Mouse (Mus musculus): ENCODE measurements around the gene Sfmbt1.
A peak's percentile ranks its signal among the peaks of the same experiment; 100 is the strongest.

Sfmbt1 gene

DNA sequence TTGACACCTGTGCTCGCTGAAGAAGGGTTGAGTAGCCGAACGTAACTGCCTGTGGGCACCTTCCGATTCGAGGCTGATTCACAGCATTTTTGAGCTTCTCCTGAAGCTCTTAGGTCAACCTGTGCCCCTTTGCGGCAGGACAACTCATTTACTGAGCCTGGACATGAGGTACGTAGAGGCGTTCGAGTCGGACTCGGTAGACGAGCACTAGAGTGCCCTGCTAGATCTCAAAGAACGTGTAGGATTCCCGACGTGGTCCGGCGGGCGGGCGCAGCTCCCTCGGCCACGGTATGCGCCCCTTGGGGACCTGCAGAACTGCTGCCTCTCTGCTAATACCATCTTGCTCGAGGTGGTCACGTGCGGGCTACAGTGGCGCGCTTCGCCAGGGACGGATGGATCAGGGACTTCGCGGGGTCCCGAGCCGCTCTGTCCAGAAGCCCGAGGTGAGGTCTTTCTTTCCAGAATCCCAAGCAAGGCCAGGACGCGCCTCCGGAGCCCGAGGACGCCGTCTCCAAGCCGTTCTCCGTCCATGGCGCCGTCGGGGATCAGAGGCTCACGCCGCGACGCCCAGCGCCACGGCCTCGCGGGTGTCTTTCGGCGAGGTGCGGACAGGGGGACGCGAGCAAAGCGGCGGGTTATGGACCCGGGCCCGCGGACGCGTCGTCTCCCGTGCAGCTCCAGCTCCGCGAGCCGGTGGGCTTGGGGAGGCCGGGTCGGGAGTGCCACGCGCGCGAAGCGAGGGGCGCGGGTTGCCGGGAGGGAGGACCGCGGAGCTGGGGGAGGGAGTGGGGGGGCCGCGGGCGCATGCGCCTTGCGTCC lies at the start of gene Sfmbt1:
Gene Sfmbt1 (plus strand): TSS at position 51 of the 819 bp plus-strand sequence.
- peak; percentile 33 for DNase-seq (ENCODE audit: low spot score)

DNA sequence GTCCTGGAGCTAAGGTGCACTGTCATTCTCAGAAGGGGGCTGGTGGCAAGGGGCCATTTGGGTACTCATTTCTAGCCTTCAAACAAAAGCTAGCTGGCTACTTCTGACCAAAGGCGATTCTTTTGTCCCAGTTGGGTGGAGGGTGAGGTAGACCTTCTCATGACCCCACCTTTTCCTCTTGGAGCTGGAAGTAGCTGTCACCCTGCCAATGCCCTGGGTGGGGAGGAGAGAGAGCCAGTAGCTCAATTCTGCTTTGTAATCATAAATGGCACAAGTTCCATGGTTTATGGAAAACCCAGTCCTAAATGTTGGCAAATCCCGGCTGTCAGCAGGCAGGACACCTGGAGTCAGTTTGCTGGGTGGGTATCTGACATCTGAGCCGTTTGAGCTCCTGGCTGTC lies 48.6 kb upstream of the Sfmbt1 start:
- DNase-seq (ENCODE audit: low spot score): peak; percentile 25

DNA sequence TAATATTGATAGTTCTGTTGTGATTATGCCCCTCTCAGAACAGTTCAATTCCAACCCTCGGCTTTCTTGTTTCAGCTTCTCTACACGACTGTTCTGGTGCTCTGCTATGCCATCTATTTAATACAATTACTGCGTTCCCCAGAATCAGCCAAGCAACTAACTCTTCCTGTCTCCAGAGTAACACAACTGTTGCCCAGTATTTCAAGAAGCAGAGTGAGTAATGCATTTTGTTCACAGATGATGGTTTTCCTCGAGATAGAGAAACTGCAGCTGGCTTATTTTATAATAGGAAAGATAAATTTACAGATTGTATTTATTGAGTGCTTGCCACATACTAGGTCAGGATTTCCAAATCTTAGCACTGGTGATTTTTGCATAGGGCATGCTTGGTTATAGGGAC lies 48.0 kb upstream of the Sfmbt1 start:
- DNase-seq (ENCODE audit: low spot score): no peak

DNA sequence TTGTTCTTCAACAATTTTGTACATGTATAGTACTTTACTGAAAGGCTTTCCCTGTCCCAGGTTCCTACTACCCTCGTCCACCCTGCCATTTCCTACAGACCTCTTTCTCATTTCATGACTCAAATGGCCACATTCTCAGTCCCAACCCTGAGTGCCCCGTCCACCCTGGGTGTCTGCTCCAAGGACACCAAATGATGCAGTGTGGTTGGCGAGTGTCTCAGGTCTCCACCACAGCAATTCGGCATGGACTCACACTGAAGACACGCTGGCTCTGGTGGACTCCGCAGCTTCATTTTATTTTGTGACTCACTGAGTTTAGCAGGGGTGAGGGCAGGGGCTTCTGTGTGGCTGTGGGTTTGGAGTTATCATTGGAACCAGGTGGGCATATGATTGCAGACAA lies 44.5 kb upstream of the Sfmbt1 start:
- no peak for DNase-seq (ENCODE audit: low spot score)

DNA sequence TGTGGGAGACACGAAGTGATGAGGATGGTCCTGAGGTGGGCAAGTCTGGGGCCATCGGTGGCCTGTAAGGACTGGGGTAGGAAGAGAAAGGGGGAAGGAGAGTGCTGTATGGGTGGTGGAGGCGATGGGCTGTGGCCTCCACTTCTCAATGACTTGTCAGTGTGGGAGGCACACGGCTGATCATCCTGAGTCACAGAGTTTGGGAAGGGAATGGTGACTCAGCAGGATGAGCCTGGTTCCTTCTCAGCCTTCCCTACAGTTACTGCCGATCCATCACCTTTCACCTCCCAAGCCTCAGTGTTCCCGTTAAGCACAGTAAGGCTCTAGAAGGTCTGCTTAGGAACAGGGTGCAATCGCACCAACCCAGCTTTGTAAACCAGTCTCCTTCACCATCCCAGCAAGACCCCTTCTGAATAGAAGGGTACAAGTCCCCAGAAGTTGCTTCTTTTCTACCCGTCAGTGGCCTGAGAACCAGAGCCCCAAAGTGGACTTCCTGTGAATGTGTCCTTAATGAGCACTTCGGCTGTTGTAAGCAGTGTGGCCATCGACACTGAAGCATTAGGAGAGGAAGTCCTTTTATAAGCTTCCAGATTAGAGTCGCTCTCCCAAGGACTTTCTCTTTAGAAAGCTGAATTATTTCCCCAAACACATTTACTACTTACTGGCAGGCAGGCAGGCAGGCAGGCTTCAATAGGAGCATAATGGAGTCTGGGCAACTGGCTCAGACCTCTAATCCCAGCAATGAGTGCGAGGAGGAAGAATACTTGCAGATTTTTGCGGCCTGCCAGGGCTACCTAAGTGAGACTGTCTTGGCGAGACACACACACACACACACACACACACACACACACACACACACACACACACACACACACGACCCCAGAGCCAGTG lies 43.3 kb upstream of the Sfmbt1 start:
- DNase-seq (ENCODE audit: low spot score): no peak

DNA sequence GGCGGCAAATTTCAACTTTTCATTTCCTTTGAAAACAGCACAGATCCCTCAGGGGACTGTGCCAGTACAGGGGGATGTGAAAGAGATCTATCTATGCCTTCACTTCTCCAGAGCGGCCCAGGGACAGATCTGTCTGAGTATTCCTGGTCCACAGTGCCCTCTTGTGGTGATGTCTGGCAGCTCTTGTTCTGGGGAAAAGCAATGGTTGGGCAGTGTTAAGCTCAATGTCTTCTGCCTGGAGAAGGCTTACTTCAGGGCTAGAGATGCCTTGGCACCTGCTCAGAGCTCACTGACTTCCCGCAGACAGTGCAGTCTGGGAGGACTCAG lies 42.7 kb upstream of the Sfmbt1 start:
- peak; percentile 93 for DNase-seq (ENCODE audit: low spot score)

DNA sequence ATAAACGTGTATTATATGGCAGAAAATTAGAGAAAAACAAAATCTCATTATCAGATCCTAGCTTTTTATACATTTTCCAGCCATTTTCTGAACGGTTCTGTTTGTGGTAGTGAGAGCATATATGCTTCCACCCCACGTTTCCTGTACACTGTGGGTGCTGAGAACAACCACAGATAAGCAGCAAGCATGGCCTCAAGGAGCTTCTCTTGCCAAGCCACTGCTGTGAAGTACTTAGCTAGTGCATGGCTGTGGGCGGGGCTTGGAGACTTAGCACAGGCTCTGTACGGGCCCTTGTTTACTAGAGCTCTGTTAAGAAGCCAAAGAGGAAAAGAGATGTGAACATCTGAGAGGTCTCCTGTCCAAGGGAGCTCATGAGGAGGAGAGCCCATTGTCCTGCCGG lies 39.7 kb upstream of the Sfmbt1 start:
- DNase-seq (ENCODE audit: low spot score): no peak

DNA sequence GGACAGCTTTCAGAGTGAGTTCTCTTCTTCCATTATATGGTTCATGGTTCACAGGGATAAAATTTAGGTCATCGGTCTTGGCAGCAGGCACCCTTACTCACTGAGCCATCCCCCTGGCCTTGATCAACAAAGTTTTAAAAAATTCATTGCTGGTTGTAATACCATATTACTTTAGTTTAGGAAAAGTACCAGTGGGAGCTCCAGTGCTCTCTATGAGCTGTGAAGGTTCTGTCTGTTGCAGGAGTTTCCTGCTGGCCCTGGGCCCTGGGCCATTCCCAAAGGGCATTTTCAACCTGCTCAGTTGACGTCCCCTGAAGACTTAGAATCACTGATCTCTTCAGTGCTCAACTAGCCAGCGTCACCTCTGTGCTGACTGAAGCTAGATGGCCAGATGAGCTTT lies 32.5 kb upstream of the Sfmbt1 start:
- no peak for DNase-seq (ENCODE audit: low spot score)

DNA sequence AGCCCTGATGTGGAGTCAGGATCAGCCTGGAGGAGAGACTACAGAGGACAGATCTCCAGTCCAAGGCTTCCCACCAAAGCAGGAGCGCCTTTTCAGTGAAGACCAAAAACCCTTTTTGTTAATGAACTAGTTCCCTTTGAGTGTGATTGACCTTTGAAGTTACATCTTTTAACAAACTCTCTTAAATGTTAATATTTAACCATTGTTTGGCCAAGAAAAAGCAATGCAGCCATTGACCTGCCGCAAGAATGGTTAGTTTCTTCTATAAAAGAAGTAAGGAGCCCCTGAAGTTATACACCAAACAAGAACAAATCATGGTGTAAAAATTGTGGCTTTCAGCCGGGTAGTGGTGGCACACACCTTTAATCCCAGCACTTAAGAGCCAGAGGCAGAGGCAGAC lies 24.0 kb upstream of the Sfmbt1 start:
- DNase-seq (ENCODE audit: low spot score): no peak

DNA sequence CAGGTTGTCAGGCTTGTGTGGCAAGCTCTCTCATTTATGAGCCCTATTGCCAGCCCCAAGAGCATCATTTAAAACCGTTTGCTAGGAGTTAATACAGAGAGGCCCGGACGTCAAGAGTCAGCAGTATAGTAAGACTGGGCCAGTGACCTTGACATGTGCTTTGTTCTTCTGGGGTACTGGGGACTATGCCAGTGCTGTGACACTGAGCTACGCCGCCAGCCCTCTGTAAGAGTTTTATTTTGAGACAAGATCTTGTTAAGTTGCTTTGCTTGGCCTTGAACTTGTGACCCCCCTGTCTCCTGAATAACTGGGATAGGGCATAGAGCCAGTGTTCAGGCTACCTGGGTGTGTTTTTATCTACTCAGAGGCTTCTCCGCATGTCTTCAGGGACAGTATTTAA lies 22.2 kb upstream of the Sfmbt1 start:
- no peak for DNase-seq (ENCODE audit: low spot score)

DNA sequence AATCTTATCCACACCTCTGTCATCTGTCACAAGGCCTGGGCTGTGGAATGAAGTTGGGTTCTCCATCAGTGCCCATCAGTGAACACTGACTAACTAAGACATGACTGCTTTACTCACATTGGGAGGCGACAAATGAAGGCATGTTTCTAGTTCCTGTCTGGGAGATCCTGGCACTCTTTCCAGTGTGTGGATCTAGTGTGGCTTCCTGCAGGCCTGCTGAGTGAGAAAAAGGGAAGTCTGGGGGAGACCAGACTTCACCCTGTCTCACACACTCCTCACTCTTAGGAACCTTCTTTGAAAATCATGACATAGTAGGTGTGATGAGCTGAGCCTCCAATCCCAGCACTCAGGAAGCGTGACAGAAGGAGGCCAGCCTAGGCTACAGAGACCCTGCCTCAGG lies 19.9 kb upstream of the Sfmbt1 start:
- DNase-seq (ENCODE audit: low spot score): no peak

DNA sequence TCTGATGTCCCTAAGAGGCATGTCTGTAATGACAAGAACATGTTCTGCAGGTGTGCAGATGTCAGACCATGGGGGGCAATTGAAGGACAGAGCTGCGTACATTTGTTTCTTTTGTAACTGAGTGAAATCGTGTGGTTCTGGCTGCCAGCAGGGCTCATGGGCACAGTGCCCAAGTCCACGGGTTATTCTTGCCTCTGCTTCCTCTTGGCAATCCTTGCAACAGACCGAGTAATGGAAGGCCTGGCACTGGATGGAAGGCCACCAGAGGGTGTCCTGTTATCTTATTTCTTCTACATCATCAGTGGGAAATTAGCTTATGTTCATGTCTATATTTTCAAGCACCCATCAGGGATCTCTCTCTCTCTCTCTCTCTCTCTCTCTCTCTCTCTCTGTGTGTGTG lies 19.0 kb upstream of the Sfmbt1 start:
- peak; percentile 59 for DNase-seq (ENCODE audit: low spot score)

DNA sequence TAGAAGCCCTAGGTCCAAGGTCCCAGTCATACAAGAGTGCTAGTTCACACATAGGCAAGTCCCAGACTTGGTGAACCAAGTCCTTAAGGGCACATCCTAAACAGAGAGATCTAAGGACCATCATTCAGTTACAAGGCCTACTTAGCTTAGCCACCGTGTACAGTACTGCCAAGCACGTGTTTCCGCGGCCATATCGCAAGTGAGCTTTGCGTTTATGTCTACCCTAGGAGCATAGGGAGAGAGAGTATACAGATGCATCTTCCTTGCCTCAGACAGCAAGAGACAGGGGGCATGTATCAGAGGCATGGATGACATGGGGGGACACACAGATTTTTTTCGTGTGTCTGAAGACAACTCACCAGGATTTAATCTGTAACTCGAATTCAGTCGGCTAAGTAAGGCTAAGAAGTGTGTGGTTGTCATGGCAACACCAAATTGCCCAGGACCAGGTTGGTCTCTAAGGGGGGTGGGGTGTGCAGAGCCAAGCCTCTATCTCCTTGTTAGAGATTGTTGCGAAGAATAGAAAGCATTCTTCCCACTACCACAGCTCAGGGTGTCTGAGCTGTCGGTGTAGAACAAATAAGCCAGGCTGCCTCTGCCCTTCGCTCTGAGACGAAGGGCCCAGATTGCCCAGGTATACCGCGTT lies 17.1 kb upstream of the Sfmbt1 start:
- DNase-seq (ENCODE audit: low spot score): no peak

DNA sequence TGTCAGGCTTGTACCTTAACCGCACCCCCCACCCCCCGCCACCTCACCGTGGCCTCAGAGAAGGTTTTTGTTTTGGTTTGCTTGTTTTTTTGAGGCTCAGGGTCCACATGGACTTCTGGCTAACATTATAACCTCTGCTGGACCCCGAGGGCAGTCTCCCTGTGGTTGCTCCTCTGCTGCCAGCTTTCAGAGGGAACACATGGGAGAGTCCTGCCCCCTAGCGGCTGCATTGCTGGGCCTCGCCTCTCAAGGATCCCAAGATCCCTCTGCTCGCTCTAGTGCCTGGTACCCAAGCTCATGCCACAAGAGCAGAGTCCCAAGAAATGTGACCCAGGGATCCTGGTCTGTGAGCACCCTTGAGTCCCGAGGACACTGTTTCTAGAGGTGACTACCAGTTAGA lies 15.0 kb upstream of the Sfmbt1 start:
- no peak for DNase-seq (ENCODE audit: low spot score)

DNA sequence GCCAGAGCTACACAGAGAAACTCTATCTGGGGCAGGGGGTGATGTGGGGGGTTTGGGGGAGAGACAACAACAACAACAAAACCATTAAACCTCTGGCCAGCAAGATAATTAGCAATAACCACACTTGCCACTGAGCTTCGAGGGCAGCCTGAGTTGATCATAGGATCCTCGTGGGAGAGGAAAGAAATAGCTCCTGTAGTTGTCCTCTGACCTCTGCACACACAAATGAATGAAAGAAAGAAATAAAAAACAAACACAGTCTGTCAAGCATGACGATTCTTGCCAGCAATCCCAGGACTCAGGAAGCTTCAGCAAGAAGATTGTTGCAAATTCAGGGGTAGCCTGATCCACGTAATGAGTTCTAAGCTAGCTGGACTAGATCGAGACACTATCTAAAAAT lies 12.1 kb upstream of the Sfmbt1 start:
- DNase-seq (ENCODE audit: low spot score): no peak

DNA sequence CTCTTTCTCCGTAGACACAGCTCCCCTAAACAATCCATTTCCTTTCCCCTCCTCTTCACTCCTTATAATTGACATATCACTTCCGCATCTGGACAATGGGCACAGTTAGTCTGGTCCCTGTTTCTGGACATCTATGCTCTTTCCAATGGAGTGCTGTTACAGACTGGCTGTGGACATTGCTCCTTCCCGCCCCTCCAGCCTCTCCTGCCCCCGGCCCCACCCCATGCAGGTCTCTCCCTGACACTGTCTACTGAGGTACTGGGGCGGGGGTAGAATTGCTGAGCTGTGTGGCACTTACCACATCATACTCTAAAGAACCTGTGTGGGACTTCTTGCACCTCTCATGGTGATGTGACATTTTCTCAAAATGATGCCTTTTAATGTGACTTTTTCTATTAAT lies 11.6 kb upstream of the Sfmbt1 start:
- DNase-seq (ENCODE audit: low spot score): no peak

DNA sequence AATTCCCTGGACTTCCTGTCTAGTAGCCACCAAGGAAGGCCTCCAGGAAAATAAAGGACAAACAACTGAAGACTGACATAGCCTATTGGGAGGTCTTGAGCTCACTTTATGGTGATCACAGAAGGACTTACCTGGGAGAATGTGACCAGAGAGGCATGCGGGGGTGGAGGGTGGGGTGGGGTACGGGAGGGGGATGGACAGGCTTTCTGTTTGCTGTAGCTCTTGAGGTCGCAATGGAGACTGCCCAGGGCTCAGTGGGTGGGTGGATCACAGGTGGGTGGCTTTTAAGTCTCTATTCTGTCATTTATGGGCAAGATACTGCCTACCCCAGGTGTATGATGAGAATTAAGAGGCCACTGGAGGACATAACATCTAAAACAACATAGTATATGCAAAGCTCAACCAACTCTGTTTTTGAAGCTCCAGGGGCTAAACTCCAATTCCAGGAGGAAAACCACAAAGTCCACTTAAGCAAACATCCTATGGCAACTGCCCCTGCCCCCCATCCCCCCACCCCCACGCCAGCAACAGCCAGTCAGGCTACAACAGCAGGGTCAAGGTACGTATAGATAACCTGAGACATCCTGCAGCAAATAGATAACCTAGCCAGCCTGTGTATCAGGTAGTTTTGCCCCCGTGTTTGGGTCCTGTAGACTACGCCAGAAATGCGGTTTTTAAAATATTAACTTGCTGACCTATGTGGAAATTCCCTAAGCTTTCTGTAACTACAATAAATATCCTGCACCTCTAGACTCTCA lies 10.4 kb upstream of the Sfmbt1 start:
- DNase-seq (ENCODE audit: low spot score): no peak

DNA sequence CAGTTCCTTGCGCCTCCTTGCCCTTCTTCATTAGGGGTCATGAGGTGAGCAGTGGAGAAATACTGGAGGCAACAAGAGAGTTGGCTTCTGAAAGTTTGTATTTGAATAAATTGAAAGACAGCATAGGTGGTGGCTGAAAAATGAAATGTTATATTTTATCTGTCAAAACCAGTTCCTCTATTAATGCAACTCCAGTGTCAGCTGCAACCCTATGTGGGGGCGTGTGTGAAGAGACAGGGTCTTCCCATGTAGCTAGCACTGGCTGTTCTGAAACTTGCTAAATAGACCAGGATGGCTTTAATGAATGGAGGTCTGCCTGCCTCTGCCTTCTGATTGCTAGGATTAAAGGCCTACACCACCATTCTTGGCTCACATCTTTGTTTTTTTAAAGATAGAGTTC lies 2.8 kb upstream of the Sfmbt1 start:
- no peak for DNase-seq (ENCODE audit: low spot score)

DNA sequence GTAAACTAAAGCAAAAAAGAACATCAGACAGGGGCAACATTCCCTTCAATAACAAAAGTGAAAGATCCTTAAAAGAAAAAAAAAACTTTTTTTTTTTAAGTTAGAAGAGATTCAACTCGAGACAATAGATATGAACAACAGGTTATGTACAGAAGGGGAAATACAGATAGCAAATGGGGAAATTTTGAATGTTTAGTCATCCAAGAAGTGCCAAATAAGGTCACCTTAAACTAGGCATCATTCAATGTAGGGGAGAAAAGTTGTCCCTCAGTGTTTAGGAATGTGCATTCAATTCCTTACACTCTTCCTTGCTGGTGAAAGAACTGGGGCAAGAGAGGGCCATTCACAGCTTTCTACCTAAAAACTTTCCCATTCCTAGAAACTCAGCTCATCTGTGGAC lies 880 bp upstream of the Sfmbt1 start:
- no peak for DNase-seq (ENCODE audit: low spot score)

DNA sequence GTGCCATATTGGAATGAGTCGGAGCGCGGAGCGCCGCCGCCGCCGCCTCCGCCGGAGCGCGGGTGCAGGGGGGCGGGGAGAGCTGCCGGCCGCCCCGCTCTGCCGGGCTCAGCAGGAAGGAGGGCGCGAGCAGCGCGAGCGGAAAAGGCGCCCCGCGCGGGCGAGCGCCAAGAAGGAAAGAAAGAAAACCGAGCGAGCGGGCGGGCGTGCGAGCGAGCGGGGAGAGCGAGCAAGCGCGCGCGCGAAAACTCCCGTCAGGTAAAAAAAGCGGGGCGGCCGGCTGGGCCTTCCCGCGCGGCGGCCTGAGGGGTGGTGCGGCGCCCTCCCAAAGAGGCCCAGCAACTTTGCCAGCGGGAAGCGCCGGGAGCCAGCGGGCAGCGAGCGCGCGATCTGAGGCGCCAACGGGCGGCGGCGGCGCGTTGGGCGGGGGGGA lies 985 bp downstream of the Sfmbt1 start:
- peak; percentile 72 for DNase-seq (ENCODE audit: low spot score)

DNA sequence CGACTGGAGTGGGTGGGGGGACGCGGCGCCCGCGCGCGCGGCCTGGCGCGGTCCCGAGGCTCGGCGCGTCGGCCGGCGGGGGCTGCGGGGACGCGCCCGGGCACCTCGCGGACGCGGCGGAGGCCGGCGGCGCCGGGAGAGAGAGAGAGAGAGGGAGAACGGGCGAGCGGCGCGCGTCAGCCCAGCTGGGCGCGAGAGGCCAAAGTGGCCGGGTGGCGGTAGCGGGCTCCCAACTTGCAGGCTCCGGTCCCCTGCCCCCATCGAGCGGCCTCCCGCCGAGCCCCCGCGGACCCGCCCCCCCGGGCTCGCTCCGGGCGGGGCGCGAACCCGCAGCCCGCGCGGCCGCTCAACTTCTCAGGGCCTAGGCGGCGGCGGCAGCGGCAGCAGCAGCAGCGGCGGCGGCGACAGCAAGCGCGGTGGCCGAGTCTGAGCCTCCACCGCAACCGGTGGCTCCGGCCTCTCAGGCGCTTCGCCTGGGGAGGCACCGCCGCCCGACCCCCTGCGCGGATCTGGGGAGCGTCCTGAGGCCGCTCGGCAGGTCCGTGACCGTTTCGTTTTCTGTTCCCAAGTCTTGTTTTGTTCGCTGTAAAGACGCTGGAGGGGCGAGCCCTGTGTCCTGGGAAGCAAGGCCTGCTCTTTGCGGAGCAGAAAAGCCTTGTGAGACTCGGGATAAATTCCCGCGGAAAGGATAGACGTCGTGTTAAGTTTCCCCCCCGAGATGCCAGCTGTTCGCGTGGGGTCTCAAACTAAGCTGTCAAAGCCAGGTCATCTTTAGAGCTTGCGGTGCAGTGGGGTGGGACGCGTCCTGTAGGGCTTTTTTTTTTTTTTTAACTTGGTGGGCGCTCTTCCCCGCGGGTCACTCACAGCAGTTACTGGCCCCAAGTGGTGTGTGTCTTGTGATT lies 1.7 kb downstream of the Sfmbt1 start:
- peak; percentile 51 for DNase-seq (ENCODE audit: low spot score)
